Mouse (Mus musculus) splenic B cell, adult 2 months (primary cell): ENCODE results near the gene Nebl.
A peak's percentile ranks its signal among the peaks of the same experiment; 100 is the strongest.

ENCODE experiments used
- DNase-seq: peaks from one replicate; pipeline ENCODE4 v3.0.0-alpha.2; 2011; ENCODE audit warnings: low read depth, low spot score
- H3K27me3 ChIP-seq: 2 replicates; pipeline ENCODE4 v1.6.1; 2012; ENCODE audit warnings: mild to moderate bottlenecking, low read length, moderate library complexity, mixed read lengths; ENCODE audit not compliant: control insufficient read depth, poor library complexity, insufficient read depth, severe bottlenecking
- H3K36me3 ChIP-seq: 2 replicates; pipeline ENCODE4 v1.6.1; 2012; ENCODE audit warnings: mild to moderate bottlenecking, low read length, moderate library complexity, mixed read lengths; ENCODE audit not compliant: control insufficient read depth, poor library complexity, insufficient read depth, severe bottlenecking

Gene Nebl

GRCm38 (mm10) chr2:17687141-17687540 is 44.1 kb downstream of the Nebl start:
- H3K36me3 ChIP-seq: no peaks in the 10 kb centered on the region
- DNase-seq: no peak
- no peaks in the 10 kb centered on the region for H3K27me3 ChIP-seq

GRCm38 (mm10) chr2:17683326-17684040 is 47.8 kb downstream of the Nebl start:
- Histone ChIP-seq H3K27me3 (no peaks in the 10 kb centered on the region), H3K36me3 (no peaks in the 10 kb centered on the region)
- no peak for DNase-seq

- DNase-seq: no peak
- H3K36me3 ChIP-seq: no peaks in the 10 kb centered on the region
- H3K27me3 ChIP-seq: no peaks in the 10 kb centered on the region; the same call in 1 of the 2 replicates
Measured at GRCm38 (mm10) chr2:17672156-17672555, 59.1 kb downstream of the Nebl start.

GRCm38 (mm10) chr2:17671566-17671965 is 59.7 kb downstream of the Nebl start:
- H3K27me3 ChIP-seq: no peaks in the 10 kb centered on the region; the same call in 1 of the 2 replicates
- DNase-seq: no peak
- no peaks in the 10 kb centered on the region for H3K36me3 ChIP-seq

GRCm38 (mm10) chr2:17669953-17670352 is 61.3 kb downstream of the Nebl start:
- H3K36me3 ChIP-seq: no peaks in the 10 kb centered on the region
- no peaks in the 10 kb centered on the region for H3K27me3 ChIP-seq
- DNase-seq: no peak

- no peak for DNase-seq
- H3K36me3 ChIP-seq: no peaks in the 10 kb centered on the region
- H3K27me3 ChIP-seq: no peaks in the 10 kb centered on the region
Measured at GRCm38 (mm10) chr2:17669000-17669399, 62.3 kb downstream of the Nebl start.

GRCm38 (mm10) chr2:17658176-17658575 is 73.1 kb downstream of the Nebl start:
- no peaks in the 10 kb centered on the region for H3K27me3 ChIP-seq
- no peaks in the 10 kb centered on the region for H3K36me3 ChIP-seq
- no peak for DNase-seq

- no peak for DNase-seq
- no peaks in the 10 kb centered on the region for H3K36me3 ChIP-seq
- H3K27me3 ChIP-seq: no peaks in the 10 kb centered on the region
Measured at GRCm38 (mm10) chr2:17650147-17650834, 81.0 kb downstream of the Nebl start.

- no peaks in the 10 kb centered on the region for H3K36me3 ChIP-seq
- no peaks in the 10 kb centered on the region for H3K27me3 ChIP-seq
- no peak for DNase-seq
Measured at GRCm38 (mm10) chr2:17649728-17650127, 81.5 kb downstream of the Nebl start.

- no peaks in the 10 kb centered on the region for H3K36me3 ChIP-seq
- no peaks in the 10 kb centered on the region for H3K27me3 ChIP-seq
- peak; percentile 17 for DNase-seq
Measured at GRCm38 (mm10) chr2:17644282-17645262, 86.7 kb downstream of the Nebl start.

GRCm38 (mm10) chr2:17643869-17644268 is 87.4 kb downstream of the Nebl start:
- Histone ChIP-seq H3K36me3 (no peaks in the 10 kb centered on the region), H3K27me3 (no peaks in the 10 kb centered on the region)
- no peak for DNase-seq

GRCm38 (mm10) chr2:17642770-17643169 is 88.5 kb downstream of the Nebl start:
- no peak for DNase-seq
- no peaks in the 10 kb centered on the region for H3K27me3 ChIP-seq
- H3K36me3 ChIP-seq: no peaks in the 10 kb centered on the region

- no peak for DNase-seq
- no peaks in the 10 kb centered on the region for H3K36me3 ChIP-seq
Measured at GRCm38 (mm10) chr2:17640861-17641260, 90.4 kb downstream of the Nebl start.

GRCm38 (mm10) chr2:17638631-17639030 is 92.6 kb downstream of the Nebl start:
- no peak for DNase-seq
- Histone ChIP-seq H3K27me3 (no peaks in the 10 kb centered on the region), H3K36me3 (no peaks in the 10 kb centered on the region)

More at GRCm38 (mm10) chr2:17640861-17641260, 90.4 kb downstream of the Nebl start:
- no peaks in the 10 kb centered on the region for H3K27me3 ChIP-seq
